15 mouse cellular contexts compared by ENCODE assay signal in genomic region chr8:127452364-127452763, GRCm38 (mm10).
"Had no signal": no experiment of that assay in that cellular context is flagged by ENCODE, and none has a peak within 500 bp of the region (broad histone marks: within the 10 kb centered on the region; RNA-seq: fewer than 3 reads in every experiment).

No protein-coding gene starts in this region.

- ATAC-seq: intestine, postnatal 0 days had no signal

- H3K4me2 ChIP-seq: limb, embryonic 15.5 days; lung, embryonic 14.5 days; midbrain, embryonic 11.5 days; neural tube, embryonic 12.5 days; stomach, embryonic 15.5 days had no signal

- H3K27me3 ChIP-seq: limb, embryonic 15.5 days; neural tube, embryonic 12.5 days; stomach, embryonic 15.5 days had no signal

- DNase-seq: kidney, adult 8-10 months; kidney, postnatal 25 days; layer of hippocampus, adult 9-11 months; layer of hippocampus, postnatal 36 days; lung, embryonic 14.5 days; lung, postnatal 10 days; lung, postnatal 4 days; spleen, adult 18-20 months; thymus, adult 2 months; thymus, postnatal 25 days had no signal

- H3K4me1 ChIP-seq: limb, embryonic 15.5 days; stomach, embryonic 15.5 days had no signal

- H3K36me3 ChIP-seq: stomach, embryonic 15.5 days had no signal

- H3K27ac ChIP-seq: limb, embryonic 15.5 days; neural tube, embryonic 12.5 days; stomach, embryonic 15.5 days had no signal

- H3K9ac ChIP-seq: limb, embryonic 15.5 days; lung, embryonic 14.5 days; neural tube, embryonic 12.5 days; stomach, embryonic 15.5 days had no signal

- H3K4me3 ChIP-seq: limb, embryonic 15.5 days; neural tube, embryonic 12.5 days; stomach, embryonic 15.5 days had no signal

- H3K9me3 ChIP-seq: limb, embryonic 15.5 days; neural tube, embryonic 12.5 days; stomach, embryonic 15.5 days had no signal
